Mouse (Mus musculus): ENCODE measurements around the gene Slmap. TPM values are rescaled to one million over a fixed set of nuclear protein-coding genes. Genes with fewer than 3 reads are reported as not detected.
"Not testable (repeated sequence)": the region's sequence is repeated elsewhere in the genome, so short reads cannot be mapped to it uniquely, and the experiment has no call there.

Gene Slmap
- polyA plus RNA-seq, 1 experiment: 44.1 TPM

- Histone ChIP-seq H3K27me3 (ENCODE audit: control insufficient read depth, insufficient read depth, low read length) (no peaks in the 10 kb centered on the region), H3K27ac (ENCODE audit: insufficient read depth, low read length) (no peak overlapping the region), H3K4me3 (replicated peaks; ENCODE audit: insufficient read depth, low read depth, low read length) (no peak overlapping the region), H3K4me1 (ENCODE audit: control insufficient read depth, insufficient read depth, low read length) (peaks cover 12% of the 10 kb centered on the region)
- no peak for DNase-seq
- 16% methylated on average over 7 of the region's 7 CpGs for WGBS
- TF ChIP-seq POLR2A (IDR thresholded peaks at IDR 0.05; ENCODE audit: borderline replicate concordance, insufficient read depth, low read length): no peak
- no peak for TF ChIP-seq CTCF (IDR thresholded peaks at IDR 0.05; ENCODE audit: borderline replicate concordance, insufficient read depth, low read depth, low read length)
Observed at GRCm38 (mm10) chr14:26530350-26530749, 4.4 kb downstream of the Slmap start.

- WGBS: 61% methylated on average over 2 of the region's 2 CpGs
- TF ChIP-seq CTCF (IDR thresholded peaks at IDR 0.05; ENCODE audit: borderline replicate concordance, insufficient read depth, low read depth, low read length) (no peak), POLR2A (IDR thresholded peaks at IDR 0.05; ENCODE audit: borderline replicate concordance, insufficient read depth, low read length) (no peak)
- no peak for DNase-seq
Observed at GRCm38 (mm10) chr14:26528296-26528695, 6.4 kb downstream of the Slmap start.

GRCm38 (mm10) chr14:26525955-26526354 is 8.8 kb downstream of the Slmap start:
- DNase-seq: no peak
- Histone ChIP-seq H3K27me3 (ENCODE audit: control insufficient read depth, insufficient read depth, low read length) (no peaks in the 10 kb centered on the region), H3K27ac (ENCODE audit: insufficient read depth, low read length) (no peak overlapping the region), H3K4me1 (ENCODE audit: control insufficient read depth, insufficient read depth, low read length) (peaks cover 9% of the 10 kb centered on the region), H3K4me3 (replicated peaks; ENCODE audit: insufficient read depth, low read depth, low read length) (no peak overlapping the region)
- TF ChIP-seq CTCF (IDR thresholded peaks at IDR 0.05; ENCODE audit: borderline replicate concordance, insufficient read depth, low read depth, low read length) (no peak), POLR2A (IDR thresholded peaks at IDR 0.05; ENCODE audit: borderline replicate concordance, insufficient read depth, low read length) (no peak)
- 52% methylated on average over 3 of the region's 3 CpGs for WGBS

More at GRCm38 (mm10) chr14:26528296-26528695, 6.4 kb downstream of the Slmap start:
- no peak overlapping the region for H3K4me3 ChIP-seq (replicated peaks; ENCODE audit: insufficient read depth, low read depth, low read length)
- H3K4me1 ChIP-seq (ENCODE audit: control insufficient read depth, insufficient read depth, low read length): peaks cover 11% of the 10 kb centered on the region
- no peak overlapping the region for H3K27ac ChIP-seq (ENCODE audit: insufficient read depth, low read length)
- H3K27me3 ChIP-seq (ENCODE audit: control insufficient read depth, insufficient read depth, low read length): no peaks in the 10 kb centered on the region

- H3K4me3 ChIP-seq (replicated peaks; ENCODE audit: insufficient read depth, low read depth, low read length): no peak overlapping the region
- H3K4me1 ChIP-seq (ENCODE audit: control insufficient read depth, insufficient read depth, low read length): 0 out of 2 replicates have a peak, but pooled peaks cover 5% of the 10 kb centered on the region
- H3K27me3 ChIP-seq (ENCODE audit: control insufficient read depth, insufficient read depth, low read length): no peaks in the 10 kb centered on the region
- no peak for DNase-seq
- TF ChIP-seq POLR2A (IDR thresholded peaks at IDR 0.05; ENCODE audit: borderline replicate concordance, insufficient read depth, low read length) (no peak), CTCF (IDR thresholded peaks at IDR 0.05; ENCODE audit: borderline replicate concordance, insufficient read depth, low read depth, low read length) (no peak)
- 84% methylated on average over 2 of the region's 2 CpGs for WGBS
- no peak overlapping the region for H3K27ac ChIP-seq (ENCODE audit: insufficient read depth, low read length)
Observed at GRCm38 (mm10) chr14:26523082-26523481, 11.6 kb downstream of the Slmap start.

GRCm38 (mm10) chr14:26519831-26520230 is 14.9 kb downstream of the Slmap start:
- Histone ChIP-seq H3K27ac (ENCODE audit: insufficient read depth, low read length) (no peak overlapping the region), H3K27me3 (ENCODE audit: control insufficient read depth, insufficient read depth, low read length) (no peaks in the 10 kb centered on the region), H3K4me1 (ENCODE audit: control insufficient read depth, insufficient read depth, low read length) (0 out of 2 replicates have a peak, but pooled peaks cover 2% of the 10 kb centered on the region), H3K4me3 (replicated peaks; ENCODE audit: insufficient read depth, low read depth, low read length) (no peak overlapping the region)
- no peak for DNase-seq
- 77% methylated on average over 4 of the region's 4 CpGs for WGBS
- TF ChIP-seq POLR2A (IDR thresholded peaks at IDR 0.05; ENCODE audit: borderline replicate concordance, insufficient read depth, low read length) (no peak), CTCF (IDR thresholded peaks at IDR 0.05; ENCODE audit: borderline replicate concordance, insufficient read depth, low read depth, low read length) (no peak)

GRCm38 (mm10) chr14:26517843-26518242 is 16.9 kb downstream of the Slmap start:
- Histone ChIP-seq H3K4me1 (ENCODE audit: control insufficient read depth, insufficient read depth, low read length) (0 out of 2 replicates have a peak, but pooled peaks cover 2% of the 10 kb centered on the region), H3K27me3 (ENCODE audit: control insufficient read depth, insufficient read depth, low read length) (no peaks in the 10 kb centered on the region), H3K4me3 (replicated peaks; ENCODE audit: insufficient read depth, low read depth, low read length) (no peak overlapping the region), H3K27ac (ENCODE audit: insufficient read depth, low read length) (no peak overlapping the region)
- WGBS: 91% methylated on average over 4 of the region's 4 CpGs
- DNase-seq: no peak
- TF ChIP-seq CTCF (IDR thresholded peaks at IDR 0.05; ENCODE audit: borderline replicate concordance, insufficient read depth, low read depth, low read length) (no peak), POLR2A (IDR thresholded peaks at IDR 0.05; ENCODE audit: borderline replicate concordance, insufficient read depth, low read length) (no peak)

GRCm38 (mm10) chr14:26516232-26516631 is 18.5 kb downstream of the Slmap start:
- DNase-seq; H3K27me3 ChIP-seq (ENCODE audit: control insufficient read depth, insufficient read depth, low read length); H3K27ac ChIP-seq (ENCODE audit: insufficient read depth, low read length); H3K4me3 ChIP-seq (replicated peaks; ENCODE audit: insufficient read depth, low read depth, low read length); H3K4me1 ChIP-seq (ENCODE audit: control insufficient read depth, insufficient read depth, low read length): not testable (repeated sequence)
- WGBS: 78% methylated on average over 2 of the region's 2 CpGs

GRCm38 (mm10) chr14:26515802-26516201 is 18.9 kb downstream of the Slmap start:
- H3K4me1 ChIP-seq (ENCODE audit: control insufficient read depth, insufficient read depth, low read length): 0 out of 2 replicates have a peak, but pooled peaks cover 2% of the 10 kb centered on the region
- DNase-seq: no peak
- WGBS: 86% methylated on average over 9 of the region's 9 CpGs
- no peaks in the 10 kb centered on the region for H3K27me3 ChIP-seq (ENCODE audit: control insufficient read depth, insufficient read depth, low read length)
- TF ChIP-seq CTCF (IDR thresholded peaks at IDR 0.05; ENCODE audit: borderline replicate concordance, insufficient read depth, low read depth, low read length): no peak
- no peak overlapping the region for H3K27ac ChIP-seq (ENCODE audit: insufficient read depth, low read length)
- no peak overlapping the region for H3K4me3 ChIP-seq (replicated peaks; ENCODE audit: insufficient read depth, low read depth, low read length)

Data from cerebellum, adult 2 months (tissue).